Mouse (Mus musculus) heart, embryonic 10.5 days (tissue): Measurements from ENCODE around the gene Isca2. TPM values are rescaled to one million over a fixed set of nuclear protein-coding genes. Genes with fewer than 3 reads are reported as not detected.
A peak's percentile ranks its signal among the peaks of the same experiment; 100 is the strongest.

Experiments used
- DNase-seq: peaks from one replicate; pipeline ENCODE4 v3.0.0-alpha.2; 2017; ENCODE audit warnings: low spot score
- H3K27ac ChIP-seq: fragments of 300-500 bp; sonication (generic); 2 replicates; pipeline ENCODE4 v1.5.1; 2016; ENCODE audit warnings: mild to moderate bottlenecking
- H3K27me3 ChIP-seq: fragments of 300-500 bp; sonication (generic); 2 replicates; pipeline ENCODE4 v1.6.1; 2016; ENCODE audit warnings: mild to moderate bottlenecking; ENCODE audit not compliant: poor library complexity, insufficient read depth, severe bottlenecking
- H3K36me3 ChIP-seq: fragments of 300-500 bp; sonication (generic); 2 replicates; pipeline ENCODE4 v1.6.1; 2016; ENCODE audit warnings: mild to moderate bottlenecking, moderate library complexity
- H3K4me1 ChIP-seq: fragments of 300-500 bp; sonication (generic); 2 replicates; pipeline ENCODE4 v1.6.1; 2016; ENCODE audit warnings: mild to moderate bottlenecking
- H3K4me3 ChIP-seq: fragments of 300-500 bp; sonication (generic); 2 replicates; pipeline ENCODE4 v1.5.1; 2016; ENCODE audit warnings: mild to moderate bottlenecking, moderate library complexity
- H3K9me3 ChIP-seq: fragments of 300-500 bp; sonication (generic); 2 replicates; pipeline ENCODE4 v1.6.1; 2016; ENCODE audit warnings: mild to moderate bottlenecking, moderate library complexity
- WGBS: fragments of 180-500 bp; shearing (Covaris S2); methylation state at CpG from one replicate; pipeline ENCODE4 v1.1.7; 2016; 5-methylcytosine and 5-hydroxymethylcytosine counted together
- polyA plus RNA-seq: library from polyadenylated mRNA; unstranded; fragments of >200 nt; fragmentation: Nextera tagmentation; extraction: Ambion mirVana; gene quantifications from 2 replicates; pipeline ENCODE4 v1.2.1, GENCODE M21; 2016

Isca2 gene
- polyA plus RNA-seq, 1 experiment from 2014 or later, result 142 TPM

- 89% methylated on average over 10 of the region's 10 CpGs for WGBS
- H3K36me3 ChIP-seq, result peaks cover 36% of the 10 kb centered on the region
- no peaks in the 10 kb centered on the region for H3K9me3 ChIP-seq
- H3K27ac ChIP-seq, result no peak overlapping the region
- H3K27me3 ChIP-seq, result no peaks in the 10 kb centered on the region
- peaks cover 6% of the 10 kb centered on the region; the same call in 1 of the 2 replicates for H3K4me1 ChIP-seq
- no peak for DNase-seq
- no peak overlapping the region for H3K4me3 ChIP-seq
Measured at GRCm38 (mm10) chr12:84756016-84756415, 17.0 kb upstream of the Isca2 start.

DNA sequence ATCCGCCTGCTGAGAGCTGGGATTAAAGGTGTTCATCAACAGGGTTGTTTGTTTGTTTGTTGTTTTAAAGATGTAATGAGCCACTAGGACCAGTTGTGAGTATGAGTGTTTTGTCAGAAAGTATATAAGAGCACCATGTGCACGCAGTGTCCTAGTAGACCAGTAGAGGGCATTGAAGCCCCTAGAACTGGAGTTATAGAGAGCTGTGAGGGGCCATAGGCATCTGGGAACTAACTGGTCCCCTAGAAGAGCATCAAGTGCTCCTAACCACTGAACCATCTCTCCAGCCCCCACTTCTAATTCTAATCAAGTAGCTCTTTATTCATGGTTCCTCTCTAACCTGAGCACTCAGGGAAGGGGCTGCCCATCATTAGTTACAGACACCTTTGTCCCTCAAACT, 14.0 kb upstream of the Isca2 start:
- H3K4me3 ChIP-seq, result no peak overlapping the region
- H3K27me3 ChIP-seq, result no peaks in the 10 kb centered on the region
- peaks cover 56% of the 10 kb centered on the region for H3K36me3 ChIP-seq
- DNase-seq, result no peak
- H3K4me1 ChIP-seq, result peaks cover 13% of the 10 kb centered on the region; the same call in 1 of the 2 replicates
- WGBS, result 74% methylated on average over 2 of the region's 2 CpGs
- H3K27ac ChIP-seq, result no peak overlapping the region
- H3K9me3 ChIP-seq, result no peaks in the 10 kb centered on the region

DNA sequence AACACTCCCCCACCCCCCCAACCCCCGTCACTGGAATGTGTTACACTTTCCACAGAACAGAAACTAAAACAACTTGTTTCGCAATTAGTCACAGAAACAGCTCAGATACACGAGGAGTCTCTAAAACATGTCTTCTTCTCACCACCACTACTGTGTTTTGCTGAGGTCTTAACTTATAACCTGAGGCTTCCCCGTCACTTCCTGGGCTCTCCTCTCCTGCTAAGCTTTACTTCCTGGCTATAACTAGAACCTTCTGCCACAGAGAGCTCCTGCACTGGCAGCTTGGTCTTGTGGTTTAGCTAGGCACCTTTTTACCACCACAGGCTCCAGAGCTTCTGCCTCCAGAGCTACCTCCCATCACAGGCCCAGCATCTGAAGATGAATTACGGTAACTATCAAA, 10.5 kb upstream of the Isca2 start:
- Histone ChIP-seq H3K4me3 (no peak overlapping the region), H3K27ac (no peak overlapping the region), H3K27me3 (no peaks in the 10 kb centered on the region), H3K4me1 (peaks cover 17% of the 10 kb centered on the region), H3K9me3 (no peaks in the 10 kb centered on the region), H3K36me3 (peaks cover 55% of the 10 kb centered on the region)
- WGBS, result 90% methylated on average over 5 of the region's 5 CpGs
- no peak for DNase-seq

DNA sequence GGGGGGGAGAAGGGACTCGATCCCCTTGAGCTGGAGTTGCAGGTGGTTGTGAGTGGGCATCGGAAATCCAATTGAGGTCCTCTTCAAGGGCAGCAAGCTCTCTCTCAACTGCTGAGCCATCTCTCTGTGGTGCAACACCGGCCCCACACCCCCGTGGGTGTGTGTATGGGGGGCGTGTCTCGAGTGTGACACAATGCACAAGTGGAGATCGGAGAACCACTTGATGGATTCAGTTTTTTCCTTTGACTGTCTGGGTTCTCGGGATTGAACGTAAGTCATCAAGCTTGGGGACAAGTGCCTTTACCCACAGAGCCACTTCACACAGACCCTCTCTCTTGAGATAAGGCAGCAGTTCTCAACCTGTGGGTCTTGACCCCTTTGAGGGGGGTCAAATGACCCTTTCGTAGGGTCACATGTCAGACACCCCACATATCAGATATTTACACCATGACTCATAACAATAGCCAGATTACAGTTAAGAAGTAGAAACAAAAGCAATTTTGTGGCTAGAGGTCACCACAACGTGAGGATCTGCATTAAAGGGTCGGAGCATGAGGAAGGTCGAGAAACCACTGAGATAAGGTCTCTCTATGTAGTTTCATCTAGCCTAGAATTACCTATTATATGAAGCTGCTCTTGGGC, 9.4 kb upstream of the Isca2 start:
- no peak overlapping the region for H3K27ac ChIP-seq
- H3K4me1 ChIP-seq, result peaks cover 17% of the 10 kb centered on the region
- 55% methylated on average over 13 of the region's 13 CpGs for WGBS
- H3K4me3 ChIP-seq, result no peak overlapping the region
- no peaks in the 10 kb centered on the region for H3K9me3 ChIP-seq
- H3K27me3 ChIP-seq, result no peaks in the 10 kb centered on the region
- DNase-seq, result no peak
- peaks cover 52% of the 10 kb centered on the region for H3K36me3 ChIP-seq

GRCm38 (mm10) chr12:84764756-84765155, 8.3 kb upstream of the Isca2 start:
- 78% methylated on average over 7 of the region's 7 CpGs for WGBS
- Histone ChIP-seq H3K9me3 (no peaks in the 10 kb centered on the region), H3K27me3 (no peaks in the 10 kb centered on the region), H3K27ac (no peak overlapping the region), H3K4me3 (no peak overlapping the region), H3K4me1 (peaks cover 17% of the 10 kb centered on the region), H3K36me3 (peaks cover 46% of the 10 kb centered on the region)
- no peak for DNase-seq

- DNase-seq, result no peak
- Histone ChIP-seq H3K4me1 (peaks cover 17% of the 10 kb centered on the region), H3K27ac (no peak overlapping the region), H3K9me3 (no peaks in the 10 kb centered on the region), H3K27me3 (no peaks in the 10 kb centered on the region), H3K36me3 (peaks cover 45% of the 10 kb centered on the region), H3K4me3 (no peak overlapping the region)
- 88% methylated on average over 15 of the region's 15 CpGs for WGBS
Measured at GRCm38 (mm10) chr12:84765506-84765905, 7.5 kb upstream of the Isca2 start.

DNA sequence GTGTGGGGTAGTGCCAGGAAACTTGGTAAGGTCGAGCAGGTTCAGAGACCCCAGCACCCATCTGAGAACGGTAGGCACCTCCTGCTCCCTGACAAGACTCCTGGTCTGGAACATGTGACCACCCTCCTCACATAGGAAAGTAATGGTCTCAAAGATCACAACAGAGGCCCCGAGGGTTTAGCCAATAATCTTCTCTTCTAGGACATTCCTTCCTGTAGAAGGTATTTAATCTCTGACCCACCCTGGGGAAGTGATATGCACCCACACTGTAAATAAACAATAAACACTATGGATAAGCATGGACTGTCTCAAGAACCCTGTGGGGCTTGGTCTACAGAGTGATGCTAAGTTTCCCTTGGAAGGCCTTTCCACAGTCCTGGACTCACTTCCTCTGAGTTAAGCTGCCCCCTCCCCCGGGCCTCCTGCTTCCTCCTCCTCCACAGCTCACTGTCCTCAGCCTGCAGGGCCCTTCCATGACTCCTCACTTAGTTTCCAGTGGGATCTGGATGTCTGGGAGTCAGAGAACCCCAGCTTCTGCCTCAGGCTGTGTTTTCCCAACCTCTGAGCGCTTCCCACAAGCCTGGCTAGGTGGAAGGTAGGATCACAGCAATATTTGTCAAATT, 6.8 kb upstream of the Isca2 start:
- H3K36me3 ChIP-seq, result peaks cover 41% of the 10 kb centered on the region
- DNase-seq, result no peak
- 57% methylated on average over 5 of the region's 5 CpGs for WGBS
- H3K4me1 ChIP-seq, result peaks cover 13% of the 10 kb centered on the region
- H3K4me3 ChIP-seq, result no peak overlapping the region
- H3K27me3 ChIP-seq, result no peaks in the 10 kb centered on the region
- no peak overlapping the region for H3K27ac ChIP-seq
- H3K9me3 ChIP-seq, result no peaks in the 10 kb centered on the region

DNA sequence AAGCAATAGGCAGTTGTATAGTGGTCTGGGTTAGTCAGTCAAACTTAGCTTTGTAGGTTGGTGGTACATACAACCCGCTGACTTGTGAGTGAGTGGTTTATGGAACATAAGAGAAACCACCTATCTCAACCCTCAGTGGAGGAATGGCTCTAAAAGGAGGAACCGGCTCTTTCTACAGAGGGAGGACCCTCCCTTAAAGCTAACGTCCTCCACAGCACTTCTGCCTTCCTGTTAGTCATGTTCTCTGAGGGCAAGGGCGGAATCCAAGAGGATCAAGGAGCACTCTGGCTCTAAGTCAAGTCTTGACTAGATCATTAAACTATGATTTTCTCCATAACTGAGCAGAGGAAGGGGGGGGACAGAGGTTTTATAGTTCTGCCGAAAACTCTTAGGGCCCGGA, 5.5 kb upstream of the Isca2 start:
- H3K27me3 ChIP-seq, result no peaks in the 10 kb centered on the region
- H3K36me3 ChIP-seq, result peaks cover 37% of the 10 kb centered on the region
- no peak overlapping the region for H3K4me3 ChIP-seq
- H3K9me3 ChIP-seq, result no peaks in the 10 kb centered on the region
- no peak for DNase-seq
- H3K27ac ChIP-seq, result 0 out of 2 replicates have a peak overlapping the region, but pooled peaks have one; percentile 12
- WGBS, result 85% methylated on average over 6 of the region's 6 CpGs
- peaks cover 15% of the 10 kb centered on the region for H3K4me1 ChIP-seq

DNA sequence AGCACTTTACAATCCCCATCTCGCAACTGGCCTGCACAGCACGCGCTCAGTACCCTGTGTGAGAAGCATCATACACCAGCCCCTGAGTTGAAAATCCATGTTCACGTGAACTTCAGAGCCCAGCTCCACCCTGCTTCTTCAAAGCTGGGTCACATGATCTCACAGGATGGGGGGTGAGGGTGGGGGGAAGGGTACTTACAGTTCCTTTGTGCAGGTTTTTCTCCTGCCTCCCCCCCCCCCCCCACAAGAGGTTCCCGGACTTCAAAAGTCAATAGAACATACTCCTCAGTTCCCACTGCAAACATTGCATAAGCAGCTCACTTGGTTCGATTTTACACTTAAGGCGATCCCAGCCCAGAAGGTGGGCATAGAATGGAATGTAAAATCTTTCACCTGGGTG, 3.4 kb upstream of the Isca2 start:
- DNase-seq, result no peak
- WGBS, result 85% methylated on average over 7 of the region's 7 CpGs
- no peaks in the 10 kb centered on the region for H3K27me3 ChIP-seq
- peaks cover 25% of the 10 kb centered on the region for H3K4me1 ChIP-seq
- no peaks in the 10 kb centered on the region for H3K9me3 ChIP-seq
- H3K4me3 ChIP-seq, result no peak overlapping the region
- H3K36me3 ChIP-seq, result peaks cover 16% of the 10 kb centered on the region
- no peak overlapping the region for H3K27ac ChIP-seq

DNA sequence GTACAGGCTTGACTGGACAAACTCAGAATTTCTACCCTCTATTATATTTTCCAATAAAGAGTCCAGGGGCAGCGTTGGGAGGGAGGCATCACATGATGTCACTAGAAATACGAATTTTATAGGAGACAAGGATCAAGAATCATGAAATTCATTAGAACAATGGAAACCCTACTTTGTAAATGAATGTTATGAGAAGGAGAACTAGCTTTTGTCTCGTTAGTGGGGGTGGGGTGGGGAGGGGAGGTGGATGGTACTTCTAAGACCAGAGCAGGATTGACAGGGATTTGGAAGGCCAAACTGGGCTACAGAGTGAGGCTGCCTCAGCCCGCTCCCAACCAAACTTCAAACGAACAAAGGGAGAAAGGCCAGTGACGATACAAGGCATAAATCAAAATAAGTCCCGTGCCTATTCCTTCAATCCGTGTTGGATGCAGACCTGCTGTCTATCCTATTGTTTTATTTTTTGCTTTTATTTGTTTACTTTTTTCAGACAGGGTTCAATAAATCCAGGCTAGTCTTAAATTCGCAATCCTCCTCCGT, 1.0 kb upstream of the Isca2 start:
- WGBS, result 6% methylated on average over 10 of the region's 10 CpGs
- Histone ChIP-seq H3K4me1 (peaks cover 16% of the 10 kb centered on the region), H3K27me3 (no peaks in the 10 kb centered on the region), H3K27ac (peak overlapping the region; percentile 95), H3K36me3 (peaks cover 16% of the 10 kb centered on the region; the same call in 1 of the 2 replicates), H3K9me3 (no peaks in the 10 kb centered on the region), H3K4me3 (peak overlapping the region; percentile 75)
- no peak for DNase-seq

DNA sequence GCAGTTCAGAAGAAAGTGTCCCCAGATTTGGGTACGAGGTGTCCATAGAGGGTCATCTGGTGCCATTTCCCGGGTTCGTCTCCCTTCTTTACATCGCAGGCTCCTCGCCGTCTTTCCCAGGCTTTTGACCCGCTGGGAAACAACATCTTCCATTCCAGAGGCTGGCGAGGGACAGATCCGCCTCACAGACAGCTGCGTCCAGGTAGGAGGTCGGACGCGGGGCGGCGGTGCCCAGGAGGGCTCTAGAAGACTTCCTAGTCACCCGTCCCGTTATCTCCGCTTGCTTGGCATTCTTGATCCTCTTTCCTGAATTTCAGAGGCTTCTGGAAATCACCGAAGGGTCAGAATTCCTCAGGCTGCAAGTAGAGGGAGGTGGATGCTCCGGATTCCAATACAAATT, 425 bp downstream of the Isca2 start:
- under 1% methylated on average over 20 of the region's 20 CpGs for WGBS
- no peak for DNase-seq

GRCm38 (mm10) chr12:84774376-84774775, 1.3 kb downstream of the Isca2 start:
- no peaks in the 10 kb centered on the region for H3K9me3 ChIP-seq
- peaks cover 16% of the 10 kb centered on the region; the same call in 1 of the 2 replicates for H3K36me3 ChIP-seq
- H3K27me3 ChIP-seq, result no peaks in the 10 kb centered on the region
- 84% methylated on average over 6 of the region's 6 CpGs for WGBS
- no peak for DNase-seq
- H3K4me3 ChIP-seq, result peak overlapping the region; percentile 75; the same call in 1 of the 2 replicates
- H3K27ac ChIP-seq, result no peak overlapping the region
- peaks cover 16% of the 10 kb centered on the region for H3K4me1 ChIP-seq

More for the DNA sequence above, 425 bp downstream of the Isca2 start:
- Histone ChIP-seq H3K27me3 (no peaks in the 10 kb centered on the region), H3K36me3 (peaks cover 16% of the 10 kb centered on the region; the same call in 1 of the 2 replicates), H3K4me3 (peak overlapping the region; percentile 75), H3K27ac (peak overlapping the region; percentile 95), H3K9me3 (no peaks in the 10 kb centered on the region), H3K4me1 (peaks cover 16% of the 10 kb centered on the region)

- Histone ChIP-seq H3K9me3 (no peaks in the 10 kb centered on the region), H3K27ac (no peak overlapping the region), H3K4me1 (peaks cover 16% of the 10 kb centered on the region), H3K36me3 (peaks cover 9% of the 10 kb centered on the region; the same call in 1 of the 2 replicates), H3K27me3 (no peaks in the 10 kb centered on the region), H3K4me3 (no peak overlapping the region)
- no peak for DNase-seq
Measured at GRCm38 (mm10) chr12:84776229-84776628, 3.2 kb downstream of the Isca2 start.
